Mouse (Mus musculus): Measurements from ENCODE around the gene Rasa2. TPM values are rescaled to one million over a fixed set of nuclear protein-coding genes. Genes with fewer than 3 reads are reported as not detected.
"Not testable (repeated sequence)": the region's sequence is repeated elsewhere in the genome, so short reads cannot be mapped to it uniquely, and the experiment has no call there.

Rasa2 gene
- total RNA-seq, 2 experiments from 2014 or later, result 20.8 to 31.1 TPM

DNA sequence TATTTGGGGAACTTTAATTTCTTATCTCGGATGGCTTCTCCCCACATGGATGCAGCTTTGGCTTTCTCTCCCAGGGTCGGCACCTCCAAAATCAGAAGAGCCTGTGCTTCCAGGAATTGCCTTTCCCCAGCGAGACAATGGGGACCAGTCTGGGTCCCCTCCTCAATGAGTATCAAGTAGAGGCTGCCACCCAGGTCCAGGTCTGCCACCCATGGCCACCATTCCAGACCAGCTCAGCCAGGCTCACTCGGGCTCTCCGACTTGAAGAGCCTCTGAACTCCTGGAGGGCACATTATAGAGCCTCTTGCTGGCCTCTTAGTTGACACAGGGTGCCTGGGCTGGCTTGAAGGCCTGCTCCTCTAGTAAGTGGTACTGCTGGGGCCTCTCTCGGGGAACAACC, 97.9 kb downstream of the Rasa2 start:
- no peak for ATAC-seq (replicated peaks; ENCODE audit: poor library complexity)

- ATAC-seq (replicated peaks; ENCODE audit: poor library complexity), result no peak
Observed at GRCm38 (mm10) chr9:96532531-96532930, 98.9 kb downstream of the Rasa2 start.

GRCm38 (mm10) chr9:96530674-96531081, 100.7 kb downstream of the Rasa2 start:
- ATAC-seq (replicated peaks; ENCODE audit: poor library complexity), result peak; percentile 58

- ATAC-seq (replicated peaks; ENCODE audit: poor library complexity), result no peak
Observed at GRCm38 (mm10) chr9:96529961-96530673, 101.3 kb downstream of the Rasa2 start.

DNA sequence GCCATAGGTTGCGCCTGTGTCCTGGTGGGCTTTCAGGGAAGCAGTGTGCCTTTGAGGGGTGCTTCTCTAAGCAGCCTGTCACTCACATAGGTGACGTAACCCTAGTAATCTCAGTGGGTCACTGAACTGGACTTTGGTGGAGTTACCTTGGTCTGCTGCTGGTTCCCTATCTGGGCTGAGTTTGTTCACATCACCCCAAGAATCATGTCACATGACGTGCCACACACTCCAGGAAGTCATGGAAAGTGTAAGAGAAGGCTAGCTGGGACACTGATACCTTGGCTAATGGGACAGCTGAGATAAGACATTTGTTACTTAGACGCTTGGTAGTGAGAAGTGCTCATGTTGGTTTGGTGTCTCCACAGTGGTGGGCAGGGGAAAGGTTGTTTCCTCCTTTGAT, 105.4 kb downstream of the Rasa2 start:
- peak; percentile 36 for ATAC-seq (replicated peaks; ENCODE audit: poor library complexity)

- peak; percentile 64 for ATAC-seq (replicated peaks; ENCODE audit: poor library complexity)
Observed at GRCm38 (mm10) chr9:96524972-96525506, 106.4 kb downstream of the Rasa2 start, which contains the start of gene Gm28729. Gene Gm28729, minus strand, starts transcription at chr9:96525264.

DNA sequence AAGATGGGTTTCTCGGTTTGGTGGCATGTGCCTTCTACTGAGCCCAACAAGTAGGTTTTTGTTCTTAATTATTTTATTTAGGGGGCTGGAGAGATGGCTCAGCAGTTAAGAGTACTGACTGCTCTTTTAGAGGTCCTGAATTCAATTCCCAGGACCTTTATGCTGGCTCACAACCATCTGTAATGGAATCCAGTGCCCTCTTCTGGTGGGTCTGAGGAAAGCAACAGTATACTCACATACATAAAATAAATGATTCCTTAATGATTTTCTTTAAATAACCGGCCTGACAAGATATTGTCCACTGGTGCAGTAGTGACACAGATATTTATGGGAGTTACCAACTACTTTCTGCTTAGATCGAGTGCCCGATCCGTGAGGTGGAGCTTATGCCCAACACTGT, 108.3 kb downstream of the Rasa2 start:
- no peak for ATAC-seq (replicated peaks; ENCODE audit: poor library complexity)

DNA sequence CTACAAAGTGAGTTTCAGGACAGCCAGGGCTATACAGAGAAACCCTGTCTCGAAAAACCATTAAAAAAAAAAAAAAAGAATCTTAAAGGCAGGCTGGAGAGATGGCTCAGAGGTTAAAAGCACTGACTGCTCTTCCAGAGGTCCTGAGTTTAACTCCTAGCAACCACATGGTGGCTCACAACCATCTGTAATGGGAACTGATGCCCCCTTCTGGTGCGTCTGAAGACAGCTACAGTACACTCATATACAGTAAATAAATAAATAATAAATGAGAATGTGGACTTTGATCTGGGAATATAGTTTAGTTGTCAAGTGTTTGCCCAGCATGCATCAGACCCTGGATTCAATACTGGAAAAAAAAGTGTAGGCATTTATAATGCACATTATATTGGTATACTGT, 109.8 kb downstream of the Rasa2 start:
- ATAC-seq (replicated peaks; ENCODE audit: poor library complexity), result not testable (repeated sequence)

DNA sequence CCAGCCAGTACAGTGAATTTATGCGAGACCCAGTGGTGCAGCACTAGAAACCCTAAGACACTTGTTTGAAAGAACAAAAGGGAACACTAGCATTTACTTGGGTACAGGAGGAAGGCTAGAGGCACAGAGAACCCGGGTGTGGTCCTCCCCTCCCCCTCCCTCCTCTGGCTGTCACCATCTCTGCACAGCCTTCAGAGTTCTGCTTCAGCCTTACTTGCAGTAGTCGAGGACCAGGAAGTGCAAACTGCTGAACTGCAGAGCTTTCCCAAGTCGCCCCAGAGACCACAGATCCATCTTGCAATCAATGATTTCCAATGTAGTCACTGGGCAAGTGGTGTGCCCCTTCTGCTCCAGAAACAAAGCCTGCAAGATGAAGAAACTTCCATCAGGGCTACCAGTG, 114.0 kb downstream of the Rasa2 start:
- peak; percentile 80 for ATAC-seq (replicated peaks; ENCODE audit: poor library complexity)

DNA sequence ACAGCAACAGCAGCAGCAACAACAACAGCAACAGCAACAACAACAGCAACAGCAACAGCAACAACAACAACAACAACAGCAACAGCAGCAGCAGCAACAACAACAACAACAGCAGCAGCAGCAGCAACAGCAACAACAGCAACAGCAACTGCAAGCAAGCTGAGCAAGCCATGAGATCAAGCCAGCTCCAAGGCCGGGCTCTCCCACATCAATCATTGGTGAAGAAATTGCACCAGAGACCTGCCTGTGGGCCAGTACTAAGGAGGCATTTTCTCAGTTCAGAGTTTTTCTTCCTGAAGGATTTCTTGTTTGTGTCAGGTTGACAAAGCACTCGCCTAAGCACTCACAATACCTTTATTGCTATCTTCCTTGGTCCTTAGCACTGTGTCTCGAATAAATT, 114.6 kb downstream of the Rasa2 start:
- no peak for ATAC-seq (replicated peaks; ENCODE audit: poor library complexity)

GRCm38 (mm10) chr9:96515737-96516136, 115.7 kb downstream of the Rasa2 start:
- peak; percentile 78 for ATAC-seq (replicated peaks; ENCODE audit: poor library complexity)

DNA sequence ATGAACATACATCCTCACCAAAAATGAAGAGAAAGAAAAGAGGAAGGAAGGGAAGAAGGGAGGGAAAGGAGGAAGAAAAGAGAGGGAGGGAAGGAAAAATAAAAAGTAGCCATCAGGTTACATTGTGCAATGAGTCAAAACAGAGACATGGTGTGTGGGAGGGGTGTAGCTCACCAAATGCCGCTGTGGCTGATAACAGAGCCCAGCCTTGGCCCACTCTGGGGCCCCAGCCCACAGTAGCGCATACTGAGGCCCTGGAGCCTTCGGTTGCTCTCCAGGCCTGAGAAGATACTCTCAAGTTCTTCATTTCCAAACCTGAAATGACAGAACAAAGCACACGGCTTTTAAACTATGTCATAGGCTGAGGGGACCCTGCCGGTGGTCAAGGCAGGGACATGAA, 117.1 kb downstream of the Rasa2 start:
- peak; percentile 32; the same call in 1 of the 2 replicates for ATAC-seq (replicated peaks; ENCODE audit: poor library complexity)

DNA sequence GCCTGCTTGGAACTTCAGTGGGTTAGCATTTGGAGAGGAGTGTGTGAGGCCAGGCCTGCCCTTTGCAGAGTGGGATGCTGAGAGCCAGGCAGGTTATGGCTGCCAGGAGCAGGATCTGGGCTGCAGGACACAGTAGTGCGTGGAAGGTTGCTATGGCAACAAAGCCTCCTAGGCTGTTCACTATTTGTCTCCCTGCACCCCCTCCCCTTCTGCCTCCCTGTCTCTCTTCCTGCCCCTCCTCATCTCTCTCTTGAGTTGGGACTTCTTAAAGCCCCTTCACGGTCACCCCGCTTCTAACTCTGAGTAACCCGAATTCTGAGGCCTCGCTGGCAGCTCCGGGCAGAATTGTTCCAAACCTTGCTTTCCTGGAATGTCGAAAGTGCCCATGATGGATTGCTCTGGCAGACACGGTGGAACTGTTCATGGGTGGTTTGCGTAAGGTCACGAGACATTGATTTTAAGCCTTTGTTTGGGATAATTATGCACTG, 125.4 kb downstream of the Rasa2 start:
- ATAC-seq (replicated peaks; ENCODE audit: poor library complexity), result no peak

- no peak for ATAC-seq (replicated peaks; ENCODE audit: poor library complexity)
Observed at GRCm38 (mm10) chr9:96505156-96505555, 126.3 kb downstream of the Rasa2 start.

- ATAC-seq (replicated peaks; ENCODE audit: poor library complexity), result no peak
Observed at GRCm38 (mm10) chr9:96504116-96504895, 127.1 kb downstream of the Rasa2 start.

DNA sequence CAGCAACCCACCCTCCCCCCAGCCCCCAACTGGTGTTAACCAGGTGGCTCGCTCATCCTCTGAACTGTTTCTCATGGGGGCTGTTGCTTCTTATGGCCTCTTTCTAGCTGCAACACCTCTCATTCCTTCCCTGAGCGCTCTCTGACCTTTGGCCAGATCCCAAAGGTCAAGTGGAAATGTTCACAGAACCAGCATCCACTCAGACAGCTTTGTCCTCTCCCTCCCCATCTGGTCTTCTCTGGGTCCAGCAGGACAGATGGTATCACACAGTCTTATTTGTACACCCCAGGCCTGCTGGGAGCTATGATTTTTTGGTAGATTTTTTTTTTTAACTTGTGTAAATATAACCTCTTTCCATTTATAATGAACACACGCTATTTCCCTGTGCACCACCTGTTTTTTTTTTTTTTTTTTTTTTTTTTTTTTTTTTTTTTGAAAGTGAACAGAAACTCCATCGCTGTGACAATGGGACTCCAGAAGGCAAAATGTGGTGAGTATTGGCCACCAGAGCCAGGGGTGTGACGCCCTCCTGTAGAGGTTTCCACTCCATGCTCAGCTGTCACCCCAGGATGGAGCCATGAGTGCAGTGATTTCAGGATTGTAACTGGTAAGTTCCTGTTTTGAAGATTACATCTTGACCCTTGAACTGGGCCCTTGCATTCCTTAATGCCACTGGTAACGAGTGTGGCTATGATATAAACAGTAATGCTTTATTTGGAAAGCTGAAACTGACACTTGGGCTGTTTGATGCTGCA, 128.4 kb downstream of the Rasa2 start:
- ATAC-seq (replicated peaks; ENCODE audit: poor library complexity), result no peak

DNA sequence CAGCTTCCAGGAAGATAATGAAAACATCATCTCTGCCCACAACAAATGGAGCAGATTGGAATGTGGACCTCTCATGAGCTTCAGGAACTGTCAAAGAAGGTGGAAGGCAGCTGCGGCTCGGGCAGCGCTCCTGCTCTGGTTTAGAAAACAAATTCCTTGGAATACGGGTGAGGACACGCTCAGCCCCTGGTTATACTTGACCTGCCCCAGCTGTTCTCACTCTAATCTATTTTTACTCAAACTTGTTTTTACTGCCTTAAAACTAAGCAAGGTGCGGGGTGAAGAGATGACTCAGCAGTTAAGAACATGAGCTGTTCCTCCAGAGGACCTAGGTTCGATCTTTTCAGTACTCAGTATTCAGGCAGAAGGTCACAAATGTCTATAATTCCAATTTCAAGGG, 130.2 kb downstream of the Rasa2 start:
- ATAC-seq (replicated peaks; ENCODE audit: poor library complexity), result no peak

- no peak for ATAC-seq (replicated peaks; ENCODE audit: poor library complexity)
Observed at GRCm38 (mm10) chr9:96493212-96493611, 138.2 kb downstream of the Rasa2 start.

DNA sequence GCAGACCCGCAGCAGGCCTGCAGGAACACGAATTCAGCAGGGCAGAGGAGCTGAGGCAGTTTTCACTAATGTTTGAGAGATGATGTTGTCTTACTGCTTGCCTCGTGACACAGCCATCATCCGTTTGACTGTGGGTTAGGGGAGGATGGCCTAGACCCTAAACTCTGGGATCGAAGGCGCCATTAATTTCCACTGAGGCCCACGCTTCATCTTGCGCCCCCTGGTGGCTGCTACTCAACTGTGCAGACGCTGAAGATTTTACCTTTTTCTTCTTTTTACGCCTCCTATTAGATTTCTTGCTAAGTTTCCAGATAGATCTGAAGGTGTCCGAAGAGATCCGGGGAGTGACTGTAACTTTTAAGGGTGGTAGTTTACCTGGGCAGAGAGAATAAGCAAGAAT, 139.6 kb downstream of the Rasa2 start:
- ATAC-seq (replicated peaks; ENCODE audit: poor library complexity), result peak; percentile 92

Measured in megakaryocyte progenitor cell, adult 5-6 weeks (primary cell).